Mouse (Mus musculus) hindbrain, embryonic 12.5 days (tissue): ENCODE data around the gene Creb1. TPM values are rescaled to one million over a fixed set of nuclear protein-coding genes. Genes with fewer than 3 reads are reported as not detected.

Experiments used
- ATAC-seq: fragments of 200-750 bp; cut with Nextera tagmentation; 2 replicates; pipeline ENCODE4 v1.8.0; 2017; ENCODE audit warnings: moderate TSS enrichment; ENCODE audit not compliant: low FRiP score
- H3K27ac ChIP-seq: fragments of 300-500 bp; sonication (generic); 2 replicates; pipeline ENCODE4 v1.5.1; 2016; ENCODE audit warnings: mild to moderate bottlenecking
- H3K27me3 ChIP-seq: fragments of 300-500 bp; sonication (generic); 2 replicates; pipeline ENCODE4 v1.6.1; 2016; ENCODE audit warnings: mild to moderate bottlenecking
- H3K36me3 ChIP-seq: fragments of 300-500 bp; sonication (generic); 2 replicates; pipeline ENCODE4 v1.6.1; 2016; ENCODE audit warnings: mild to moderate bottlenecking
- H3K4me1 ChIP-seq: fragments of 300-500 bp; sonication (generic); 2 replicates; pipeline ENCODE4 v1.6.1; 2016
- H3K4me2 ChIP-seq: fragments of 300-500 bp; sonication (generic); replicated peaks from 2 replicates; pipeline ENCODE4 v1.6.1; 2016; ENCODE audit warnings: mild to moderate bottlenecking
- H3K4me3 ChIP-seq: fragments of 300-500 bp; sonication (generic); 2 replicates; pipeline ENCODE4 v1.5.1; 2016; ENCODE audit warnings: mild to moderate bottlenecking
- H3K9ac ChIP-seq: fragments of 300-500 bp; sonication (generic); 2 replicates; pipeline ENCODE4 v1.6.1; 2016; ENCODE audit warnings: mild to moderate bottlenecking, moderate library complexity
- H3K9me3 ChIP-seq: fragments of 300-500 bp; sonication (generic); replicated peaks from 2 replicates; pipeline ENCODE4 v1.6.1; 2016; ENCODE audit warnings: mild to moderate bottlenecking
- WGBS: fragments of 180-500 bp; shearing (Covaris S2); methylation state at CpG from one replicate; pipeline ENCODE4 v1.1.7; 2016; 5-methylcytosine and 5-hydroxymethylcytosine counted together
- polyA plus RNA-seq: library from polyadenylated mRNA; unstranded; fragments of >200 nt; fragmentation: Nextera tagmentation; extraction: Ambion mirVana; gene quantifications from 2 replicates; pipeline ENCODE4 v1.2.1, GENCODE M21; 2016

The Creb1 gene
- polyA plus RNA-seq: 55.5 and 57.1 TPM in 2 replicates

GRCm38 (mm10) chr1:64532589-64533470 lies at the start of gene Creb1:
Gene Creb1, plus strand, starts transcription at chr1:64532645.
- WGBS: under 1% methylated on average over 73 of the region's 119 CpGs
- no peaks in the 10 kb centered on the region for H3K27me3 ChIP-seq

DNA sequence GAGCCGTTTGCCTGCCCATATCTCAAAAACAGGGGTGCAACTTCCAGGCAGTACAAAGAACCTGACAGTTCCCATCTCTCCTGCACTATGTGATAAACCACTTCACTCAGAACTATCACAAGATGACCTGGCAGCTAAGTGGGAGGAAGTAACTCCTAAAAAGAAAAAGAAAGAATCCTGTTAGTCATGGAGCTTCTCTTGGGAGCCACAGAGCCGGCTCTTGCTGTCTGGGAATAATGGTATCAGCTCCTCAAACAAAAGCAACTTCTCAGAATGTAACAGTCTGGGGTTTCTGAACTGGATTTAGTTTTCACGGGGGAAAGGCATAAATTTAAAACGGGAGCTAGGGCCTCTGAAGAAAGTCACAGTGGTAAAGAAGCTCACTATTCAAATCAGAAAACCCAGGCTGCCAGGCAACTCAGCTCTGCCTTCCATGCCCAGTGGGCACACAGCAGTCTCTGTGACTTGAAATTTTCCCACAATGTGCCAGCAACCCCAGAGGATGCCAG lies 43.9 kb upstream of the Creb1 start:
- no peak overlapping the region for H3K27ac ChIP-seq
- no peak overlapping the region for H3K4me2 ChIP-seq
- no peak overlapping the region for H3K4me3 ChIP-seq

More at GRCm38 (mm10) chr1:64532589-64533470, at the start of gene Creb1:
- Histone ChIP-seq H3K9me3 (no peaks in the 10 kb centered on the region), H3K4me2 (peak within 1 kb of the TSS; percentile 87), H3K36me3 (0 out of 2 replicates have a peak, but pooled peaks cover 4% of the 10 kb centered on the region), H3K4me3 (peak within 1 kb of the TSS; percentile 90), H3K9ac (peak within 1 kb of the TSS; percentile 99), H3K27ac (peak within 1 kb of the TSS; percentile 100), H3K4me1 (peaks cover 24% of the 10 kb centered on the region)
- ATAC-seq: peak; percentile 98

DNA sequence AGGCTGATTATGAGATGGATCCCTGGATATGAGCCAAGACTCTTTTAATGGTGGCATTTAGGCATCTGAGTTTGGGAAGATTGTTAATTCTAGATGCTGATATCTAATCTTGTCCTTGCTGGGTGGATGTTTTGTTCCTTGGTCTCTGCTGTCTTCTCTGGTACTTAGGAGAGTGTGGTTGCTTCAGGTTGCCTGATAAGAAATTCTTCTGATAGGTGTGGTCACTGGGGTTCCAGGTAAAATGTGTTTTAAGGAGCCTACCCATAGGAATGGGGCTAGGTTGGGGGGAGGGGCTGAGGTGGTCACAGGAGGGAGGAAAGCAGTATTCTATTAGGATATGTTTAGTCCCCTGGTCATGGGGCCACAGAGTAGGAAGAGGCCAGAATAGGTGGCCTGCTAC lies 35.6 kb upstream of the Creb1 start:
- Histone ChIP-seq H3K36me3 (no peaks in the 10 kb centered on the region), H3K9ac (no peak overlapping the region), H3K27ac (no peak overlapping the region), H3K4me3 (no peak overlapping the region), H3K4me2 (no peak overlapping the region), H3K4me1 (no peaks in the 10 kb centered on the region), H3K27me3 (no peaks in the 10 kb centered on the region), H3K9me3 (no peaks in the 10 kb centered on the region)
- no peak for ATAC-seq

More for the DNA sequence above, 43.9 kb upstream of the Creb1 start:
- no peak for ATAC-seq
- 48% methylated on average over 4 of the region's 4 CpGs for WGBS
- H3K36me3 ChIP-seq: no peaks in the 10 kb centered on the region
- H3K9me3 ChIP-seq: no peaks in the 10 kb centered on the region
- no peaks in the 10 kb centered on the region for H3K4me1 ChIP-seq
- H3K9ac ChIP-seq: no peak overlapping the region
- no peaks in the 10 kb centered on the region for H3K27me3 ChIP-seq

- no peak overlapping the region for H3K4me2 ChIP-seq
- H3K36me3 ChIP-seq: no peaks in the 10 kb centered on the region
- H3K9me3 ChIP-seq: no peaks in the 10 kb centered on the region
- no peaks in the 10 kb centered on the region for H3K27me3 ChIP-seq
- H3K27ac ChIP-seq: no peak overlapping the region
- H3K4me3 ChIP-seq: no peak overlapping the region
- no peak overlapping the region for H3K9ac ChIP-seq
- H3K4me1 ChIP-seq: no peaks in the 10 kb centered on the region
- ATAC-seq: no peak
These were observed 30.9 kb upstream of the Creb1 start for GRCm38 (mm10) chr1:64501382-64502140.

DNA sequence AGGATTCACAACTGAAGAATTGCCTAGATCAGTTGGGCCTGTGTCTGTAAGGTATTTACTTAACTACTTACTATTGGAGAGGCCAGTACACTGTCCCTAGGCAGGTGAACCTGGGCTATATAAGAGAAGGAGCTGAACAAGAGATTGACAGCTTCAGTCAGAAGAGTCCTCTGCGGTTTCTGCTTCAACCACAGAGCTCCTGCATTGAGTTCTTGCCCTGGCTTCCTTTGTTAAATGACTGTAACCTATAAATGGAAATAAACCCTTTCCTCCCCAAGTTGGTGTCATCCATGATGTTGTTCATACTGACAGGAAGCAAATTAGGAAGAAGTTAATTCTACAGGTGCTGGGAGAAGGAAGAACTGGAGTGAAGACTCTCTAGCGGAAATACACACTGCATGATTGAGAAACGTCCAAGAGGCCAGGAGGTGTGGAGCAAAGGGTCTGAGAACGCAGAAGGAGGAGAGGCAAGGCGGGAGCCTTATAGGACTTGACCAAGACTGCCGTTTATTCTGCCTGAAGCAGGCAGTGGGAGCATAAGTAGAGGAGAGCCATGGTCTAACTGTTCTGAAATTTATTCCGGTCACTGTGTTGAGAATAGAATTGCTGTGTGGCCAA lies 23.9 kb upstream of the Creb1 start:
- Histone ChIP-seq H3K4me1 (no peaks in the 10 kb centered on the region), H3K27me3 (no peaks in the 10 kb centered on the region), H3K27ac (no peak overlapping the region), H3K36me3 (no peaks in the 10 kb centered on the region), H3K9ac (no peak overlapping the region), H3K4me2 (no peak overlapping the region), H3K9me3 (no peaks in the 10 kb centered on the region), H3K4me3 (no peak overlapping the region)
- ATAC-seq: no peak
- 83% methylated on average over 7 of the region's 7 CpGs for WGBS

GRCm38 (mm10) chr1:64509678-64510077 lies 22.8 kb upstream of the Creb1 start:
- WGBS: 47% methylated on average over 1 of the region's 1 CpGs

DNA sequence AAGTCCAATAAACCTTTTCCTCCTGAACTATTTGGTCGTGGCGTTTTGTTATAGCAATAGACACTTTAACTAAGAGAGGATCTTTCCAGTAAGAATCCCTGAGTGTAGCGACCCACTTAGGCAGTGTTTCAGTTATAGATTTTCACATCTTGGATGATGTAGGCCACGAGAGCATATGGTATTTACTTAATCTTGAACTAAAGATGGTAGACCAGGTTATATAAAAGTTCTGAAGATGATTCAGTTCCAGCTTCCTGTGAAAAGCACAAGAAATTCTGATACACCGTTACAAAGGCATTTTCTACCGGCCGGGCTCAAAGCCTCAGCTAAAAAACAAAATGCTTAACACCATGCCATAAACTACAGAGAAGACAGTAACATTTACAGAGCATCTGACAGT lies 18.3 kb upstream of the Creb1 start:
- Histone ChIP-seq H3K9ac (no peak overlapping the region), H3K9me3 (no peaks in the 10 kb centered on the region), H3K4me2 (no peak overlapping the region), H3K27ac (no peak overlapping the region), H3K36me3 (no peaks in the 10 kb centered on the region), H3K4me3 (no peak overlapping the region), H3K4me1 (no peaks in the 10 kb centered on the region), H3K27me3 (no peaks in the 10 kb centered on the region)
- ATAC-seq: no peak
- 85% methylated on average over 7 of the region's 7 CpGs for WGBS

More at GRCm38 (mm10) chr1:64509678-64510077, 22.8 kb upstream of the Creb1 start:
- H3K9ac ChIP-seq: no peak overlapping the region
- H3K27ac ChIP-seq: no peak overlapping the region
- ATAC-seq: no peak
- H3K27me3 ChIP-seq: no peaks in the 10 kb centered on the region
- H3K9me3 ChIP-seq: no peaks in the 10 kb centered on the region
- no peak overlapping the region for H3K4me2 ChIP-seq
- no peaks in the 10 kb centered on the region for H3K36me3 ChIP-seq
- H3K4me1 ChIP-seq: no peaks in the 10 kb centered on the region
- no peak overlapping the region for H3K4me3 ChIP-seq

DNA sequence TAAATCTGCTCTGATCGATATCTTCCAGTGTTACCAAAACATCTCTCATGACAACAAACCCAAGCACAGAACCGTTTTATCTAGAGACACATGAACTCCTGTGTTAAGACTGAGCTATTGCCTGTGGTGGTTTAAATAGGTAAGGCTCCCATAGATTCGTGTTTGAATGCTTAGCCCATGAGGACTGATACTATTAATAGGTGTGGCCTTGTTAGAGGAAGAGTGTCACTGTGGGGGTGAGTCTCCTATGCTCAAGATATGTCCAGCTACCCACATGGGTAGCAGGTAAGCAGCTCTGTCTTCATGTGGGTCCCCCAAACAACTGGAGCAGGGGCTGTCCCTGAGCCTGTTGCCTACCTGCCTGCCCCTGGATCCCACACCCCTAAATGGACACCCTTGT lies 15.9 kb upstream of the Creb1 start:
- no peak for ATAC-seq
- no peak overlapping the region for H3K4me2 ChIP-seq
- H3K4me1 ChIP-seq: no peaks in the 10 kb centered on the region
- no peaks in the 10 kb centered on the region for H3K36me3 ChIP-seq
- WGBS: 80% methylated on average over 3 of the region's 3 CpGs
- H3K9me3 ChIP-seq: no peaks in the 10 kb centered on the region
- H3K4me3 ChIP-seq: no peak overlapping the region
- H3K9ac ChIP-seq: no peak overlapping the region
- no peaks in the 10 kb centered on the region for H3K27me3 ChIP-seq
- H3K27ac ChIP-seq: no peak overlapping the region

- ATAC-seq: no peak
- Histone ChIP-seq H3K4me1 (no peaks in the 10 kb centered on the region), H3K4me3 (no peak overlapping the region), H3K4me2 (no peak overlapping the region), H3K36me3 (no peaks in the 10 kb centered on the region), H3K27me3 (no peaks in the 10 kb centered on the region), H3K27ac (no peak overlapping the region), H3K9me3 (no peaks in the 10 kb centered on the region), H3K9ac (no peak overlapping the region)
- WGBS: 76% methylated on average over 3 of the region's 3 CpGs
These were observed 14.0 kb upstream of the Creb1 start for GRCm38 (mm10) chr1:64518480-64518879.

DNA sequence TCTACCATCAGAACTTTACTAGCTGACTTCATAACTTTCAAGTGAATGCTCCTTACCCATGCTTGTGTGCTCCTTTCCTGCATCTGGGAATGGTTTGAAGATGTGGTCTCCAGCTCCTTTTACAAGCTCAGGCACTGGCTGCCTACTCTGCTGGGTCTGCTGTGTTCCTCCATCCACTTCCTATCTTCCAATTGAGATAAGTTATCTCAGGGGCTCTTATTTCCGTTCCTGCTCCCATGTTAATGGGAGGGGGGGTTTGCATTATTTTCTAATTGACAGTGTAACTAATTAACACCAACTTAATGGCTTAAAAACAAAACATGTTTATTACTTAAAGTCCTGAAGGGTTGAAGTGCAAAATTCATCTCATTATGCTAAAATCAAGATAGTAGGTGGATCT lies 13.1 kb upstream of the Creb1 start:
- no peaks in the 10 kb centered on the region for H3K27me3 ChIP-seq
- H3K4me3 ChIP-seq: no peak overlapping the region
- WGBS: 81% methylated on average over 1 of the region's 1 CpGs
- H3K9me3 ChIP-seq: no peaks in the 10 kb centered on the region
- no peaks in the 10 kb centered on the region for H3K36me3 ChIP-seq
- ATAC-seq: no peak
- no peak overlapping the region for H3K9ac ChIP-seq
- H3K27ac ChIP-seq: no peak overlapping the region
- H3K4me1 ChIP-seq: no peaks in the 10 kb centered on the region
- H3K4me2 ChIP-seq: no peak overlapping the region

DNA sequence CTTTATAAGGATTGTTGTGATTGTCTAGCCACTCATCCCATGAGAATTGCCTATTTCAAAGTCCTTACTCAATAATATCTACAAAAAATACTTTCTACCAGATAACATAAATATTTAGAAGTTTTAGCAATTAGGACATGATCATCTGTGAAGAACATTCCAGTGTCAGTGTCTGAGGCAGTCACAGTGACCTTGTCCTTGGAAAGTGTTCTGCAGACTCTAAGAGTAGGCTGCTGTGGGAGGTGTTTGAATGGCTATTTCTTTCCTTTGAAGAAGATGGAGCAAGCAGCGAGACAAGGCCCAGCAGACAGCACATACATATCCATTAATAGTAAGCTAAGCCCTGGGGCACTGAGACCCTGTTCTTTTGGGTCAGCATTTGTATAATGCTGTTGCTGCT lies 12.5 kb upstream of the Creb1 start:
- Histone ChIP-seq H3K4me2 (no peak overlapping the region), H3K4me1 (no peaks in the 10 kb centered on the region), H3K4me3 (no peak overlapping the region), H3K36me3 (no peaks in the 10 kb centered on the region), H3K27me3 (no peaks in the 10 kb centered on the region), H3K9me3 (no peaks in the 10 kb centered on the region), H3K27ac (no peak overlapping the region), H3K9ac (no peak overlapping the region)
- 75% methylated on average over 1 of the region's 1 CpGs for WGBS
- ATAC-seq: no peak

DNA sequence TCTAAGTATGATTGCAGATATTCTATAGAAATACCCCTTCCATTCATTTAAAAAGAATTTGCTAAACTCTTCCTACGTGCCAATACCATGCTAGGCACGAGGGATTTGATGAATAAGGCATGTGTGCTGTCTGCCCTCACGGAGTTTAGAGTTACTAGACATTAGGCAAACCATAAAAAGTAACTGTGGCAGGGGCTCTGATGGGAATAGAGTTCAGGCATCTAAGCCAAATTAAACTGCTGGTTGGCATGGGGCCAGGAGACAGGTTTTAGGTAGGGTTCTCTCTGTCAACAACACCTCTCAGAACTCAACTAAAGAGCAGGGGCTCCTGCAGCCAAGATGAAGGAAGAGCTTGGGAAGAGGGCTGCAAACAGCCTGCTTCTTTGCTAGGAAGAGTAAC lies 10.7 kb upstream of the Creb1 start:
- WGBS: 70% methylated on average over 3 of the region's 3 CpGs
- no peak for ATAC-seq

More for the DNA sequence above, 10.7 kb upstream of the Creb1 start:
- Histone ChIP-seq H3K4me2 (no peak overlapping the region), H3K4me1 (no peaks in the 10 kb centered on the region), H3K4me3 (no peak overlapping the region), H3K36me3 (no peaks in the 10 kb centered on the region), H3K27ac (no peak overlapping the region), H3K27me3 (no peaks in the 10 kb centered on the region), H3K9ac (no peak overlapping the region), H3K9me3 (no peaks in the 10 kb centered on the region)
